Mouse (Mus musculus) colon, adult 2 months (tissue): ENCODE measurements around the gene Tbcel. TPM values are rescaled to one million over a fixed set of nuclear protein-coding genes. Genes with fewer than 3 reads are reported as not detected.

Source experiments
- polyA plus RNA-seq: library from polyadenylated mRNA; depleted of rRNA; stranded (reverse); fragments of >200 nt; gene quantifications from 2 replicates; pipeline ENCODE4 v1.2.3, GENCODE M21; 2012; rRNA removed

The Tbcel gene
- 3.4 and 3.6 TPM in 2 replicates for polyA plus RNA-seq

DNA sequence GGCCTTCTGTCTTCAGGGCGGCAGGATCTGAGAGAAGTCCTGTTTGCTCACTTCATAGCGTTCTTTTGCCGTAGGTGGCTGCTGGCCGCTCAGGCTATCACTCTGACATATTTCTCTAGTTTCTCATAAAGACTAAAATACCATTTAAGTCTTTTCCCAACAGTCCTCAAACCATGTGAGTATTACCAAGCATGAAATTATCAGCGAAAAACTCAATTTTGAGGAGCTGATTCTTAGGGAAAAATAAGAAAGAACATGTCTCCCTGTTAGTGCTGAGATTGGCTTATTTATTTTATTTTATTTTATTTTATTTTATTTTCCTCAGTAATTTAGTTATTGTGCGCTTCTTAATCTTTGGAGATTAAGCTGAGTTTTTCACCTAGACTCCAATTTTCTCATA lies at the start of gene Tbcel:
Gene Tbcel (minus strand): TSS at position 101 of the 400 bp plus-strand sequence.

DNA sequence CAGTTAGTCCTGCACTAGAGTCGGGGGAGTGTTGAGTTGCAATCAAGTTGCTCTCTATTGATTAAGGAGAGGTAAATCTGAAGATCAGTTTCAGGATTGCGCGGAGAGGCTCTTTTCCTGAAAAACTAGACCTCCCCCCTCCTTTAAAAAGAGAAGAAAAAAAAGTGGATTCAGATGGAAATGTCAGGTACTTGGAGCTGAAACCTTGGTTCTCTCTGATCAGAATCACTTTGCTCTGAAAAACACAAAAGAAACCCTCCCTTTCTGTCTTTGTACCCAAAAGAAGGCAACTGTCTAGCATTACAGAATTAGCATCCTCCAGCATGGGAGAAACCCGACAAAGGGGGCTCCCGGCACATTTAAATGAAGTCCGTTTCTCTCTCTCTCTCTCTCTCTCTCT lies 107.8 kb downstream of the Tbcel start, which contains the start of gene Tecta:
Gene Tecta (minus strand): TSS at position 101 of the 400 bp plus-strand sequence.

Other genes starting within 250 kb of the Tbcel start
- gene Sc5d, start 243.6 kb downstream of the Tbcel start, polyA plus RNA-seq, result 30.0 and 40.2 TPM in 2 replicates
- 0.05 and 0.06 TPM in 2 replicates for gene Tecta, start 107.9 kb downstream of the Tbcel start, polyA plus RNA-seq